Mouse (Mus musculus): Measurements from ENCODE around the gene Trit1. TPM values are rescaled to one million over a fixed set of nuclear protein-coding genes. Genes with fewer than 3 reads are reported as not detected.

The Trit1 gene
- polyA plus RNA-seq, 1 experiment from 2014 or later: 12.0 TPM

- peaks cover 17% of the 10 kb centered on the region; the same call in 1 of the 2 replicates for H3K36me3 ChIP-seq (ENCODE audit: control insufficient read depth, insufficient read depth, low read length)
- H3K27ac ChIP-seq (replicated peaks): peak overlapping the region; percentile 53
- H3K4me3 ChIP-seq (ENCODE audit: low read depth, low read length): no peak overlapping the region
- no peaks in the 10 kb centered on the region for H3K27me3 ChIP-seq (ENCODE audit: control insufficient read depth, insufficient read depth, low read length)
- no peaks in the 10 kb centered on the region for H3K9me3 ChIP-seq (ENCODE audit: control insufficient read depth, low read length)
- 75% methylated on average over 3 of the region's 3 CpGs for WGBS
- no peak overlapping the region for H3K4me2 ChIP-seq (replicated peaks; ENCODE audit: low read depth)
- DNase-seq (ENCODE audit: low spot score) (no peak), ATAC-seq (ENCODE audit: low FRiP score, low TSS enrichment) (peak; percentile 48; the same call in 1 of the 2 replicates)
- H3K4me1 ChIP-seq (replicated peaks; ENCODE audit: control insufficient read depth, insufficient read depth): no peaks in the 10 kb centered on the region
- TF ChIP-seq EP300 (optimal IDR thresholded peaks at IDR 0.05) (peak; percentile 66), CTCF (IDR thresholded peaks at IDR 0.05; ENCODE audit: low read depth) (no peak)
- H3K9ac ChIP-seq (ENCODE audit: low read length): no peak overlapping the region
These were observed 40.2 kb downstream of the Trit1 start for GRCm38 (mm10) chr4:123056560-123057109.

GRCm38 (mm10) chr4:123057957-123058356 is 41.6 kb downstream of the Trit1 start:
- Histone ChIP-seq H3K9me3 (ENCODE audit: control insufficient read depth, low read length) (no peaks in the 10 kb centered on the region), H3K27me3 (ENCODE audit: control insufficient read depth, insufficient read depth, low read length) (no peaks in the 10 kb centered on the region), H3K36me3 (ENCODE audit: control insufficient read depth, insufficient read depth, low read length) (peaks cover 17% of the 10 kb centered on the region; the same call in 1 of the 2 replicates), H3K9ac (ENCODE audit: low read length) (no peak overlapping the region), H3K4me3 (ENCODE audit: low read depth, low read length) (no peak overlapping the region), H3K4me1 (replicated peaks; ENCODE audit: control insufficient read depth, insufficient read depth) (no peaks in the 10 kb centered on the region), H3K4me2 (replicated peaks; ENCODE audit: low read depth) (no peak overlapping the region), H3K27ac (replicated peaks) (no peak overlapping the region)
- 36% methylated on average over 1 of the region's 1 CpGs for WGBS
- DNase-seq (ENCODE audit: low spot score) (no peak), ATAC-seq (ENCODE audit: low FRiP score, low TSS enrichment) (no peak)
- no peak for TF ChIP-seq CTCF (IDR thresholded peaks at IDR 0.05; ENCODE audit: low read depth)
- TF ChIP-seq EP300 (optimal IDR thresholded peaks at IDR 0.05): no peak

DNA sequence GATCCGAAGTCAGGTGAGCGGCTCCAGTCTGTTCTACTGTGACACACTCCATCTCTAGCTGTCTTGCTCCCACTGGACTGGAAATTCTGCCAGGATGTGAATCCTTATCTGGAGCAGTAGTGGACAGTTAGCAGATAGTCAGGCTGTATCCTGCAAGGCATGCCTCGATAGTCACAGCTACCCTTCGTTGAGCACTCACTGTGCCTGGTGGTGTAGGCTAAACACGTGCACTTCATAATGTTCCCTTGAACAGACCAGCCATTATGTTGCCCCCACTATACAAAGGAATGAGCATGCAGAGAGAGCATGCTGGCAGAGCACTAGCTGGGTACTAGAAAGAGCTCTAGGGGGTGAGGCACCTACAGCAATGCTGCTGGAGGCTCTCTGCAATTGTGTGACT is 45.3 kb downstream of the Trit1 start:
- Histone ChIP-seq H3K9me3 (ENCODE audit: control insufficient read depth, low read length) (no peaks in the 10 kb centered on the region), H3K27ac (replicated peaks) (no peak overlapping the region), H3K4me3 (ENCODE audit: low read depth, low read length) (no peak overlapping the region), H3K4me2 (replicated peaks; ENCODE audit: low read depth) (no peak overlapping the region), H3K9ac (ENCODE audit: low read length) (no peak overlapping the region), H3K4me1 (replicated peaks; ENCODE audit: control insufficient read depth, insufficient read depth) (no peaks in the 10 kb centered on the region), H3K27me3 (ENCODE audit: control insufficient read depth, insufficient read depth, low read length) (no peaks in the 10 kb centered on the region), H3K36me3 (ENCODE audit: control insufficient read depth, insufficient read depth, low read length) (0 out of 2 replicates have a peak, but pooled peaks cover 3% of the 10 kb centered on the region)
- ATAC-seq (ENCODE audit: low FRiP score, low TSS enrichment) (no peak), DNase-seq (ENCODE audit: low spot score) (no peak)
- 73% methylated on average over 5 of the region's 5 CpGs for WGBS
- TF ChIP-seq CTCF (IDR thresholded peaks at IDR 0.05; ENCODE audit: low read depth) (no peak), EP300 (optimal IDR thresholded peaks at IDR 0.05) (no peak)

DNA sequence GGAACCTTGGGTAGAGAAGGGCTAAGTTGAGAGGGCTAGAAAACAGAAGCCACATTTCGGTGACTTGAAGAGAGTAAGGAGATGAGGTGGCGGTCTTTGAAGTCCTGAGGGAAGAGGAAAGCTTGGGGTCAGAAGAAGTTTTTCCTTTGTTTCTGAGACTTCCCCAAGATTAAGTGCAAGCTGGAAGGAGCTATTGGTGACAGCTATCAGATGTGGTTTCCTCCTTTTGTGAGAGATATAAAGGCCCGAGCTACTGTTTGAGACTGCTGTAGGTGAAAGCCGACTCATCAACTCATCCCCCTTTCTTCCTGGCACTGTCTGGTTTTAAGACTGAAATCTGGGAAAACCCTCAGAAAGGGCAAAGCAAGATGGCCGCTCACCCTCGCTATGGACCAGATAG is 52.2 kb downstream of the Trit1 start:
- DNase-seq (ENCODE audit: low spot score): no peak
- Histone ChIP-seq H3K27me3 (ENCODE audit: control insufficient read depth, insufficient read depth, low read length) (no peaks in the 10 kb centered on the region), H3K27ac (replicated peaks) (no peak overlapping the region), H3K4me2 (replicated peaks; ENCODE audit: low read depth) (no peak overlapping the region), H3K9me3 (ENCODE audit: control insufficient read depth, low read length) (no peaks in the 10 kb centered on the region), H3K36me3 (ENCODE audit: control insufficient read depth, insufficient read depth, low read length) (no peaks in the 10 kb centered on the region), H3K4me3 (ENCODE audit: low read depth, low read length) (no peak overlapping the region), H3K4me1 (replicated peaks; ENCODE audit: control insufficient read depth, insufficient read depth) (no peaks in the 10 kb centered on the region), H3K9ac (ENCODE audit: low read length) (no peak overlapping the region)
- no peak for ATAC-seq (ENCODE audit: low FRiP score, low TSS enrichment)
- 73% methylated on average over 6 of the region's 6 CpGs for WGBS
- TF ChIP-seq CTCF (IDR thresholded peaks at IDR 0.05; ENCODE audit: low read depth): no peak
- no peak for TF ChIP-seq EP300 (optimal IDR thresholded peaks at IDR 0.05)

DNA sequence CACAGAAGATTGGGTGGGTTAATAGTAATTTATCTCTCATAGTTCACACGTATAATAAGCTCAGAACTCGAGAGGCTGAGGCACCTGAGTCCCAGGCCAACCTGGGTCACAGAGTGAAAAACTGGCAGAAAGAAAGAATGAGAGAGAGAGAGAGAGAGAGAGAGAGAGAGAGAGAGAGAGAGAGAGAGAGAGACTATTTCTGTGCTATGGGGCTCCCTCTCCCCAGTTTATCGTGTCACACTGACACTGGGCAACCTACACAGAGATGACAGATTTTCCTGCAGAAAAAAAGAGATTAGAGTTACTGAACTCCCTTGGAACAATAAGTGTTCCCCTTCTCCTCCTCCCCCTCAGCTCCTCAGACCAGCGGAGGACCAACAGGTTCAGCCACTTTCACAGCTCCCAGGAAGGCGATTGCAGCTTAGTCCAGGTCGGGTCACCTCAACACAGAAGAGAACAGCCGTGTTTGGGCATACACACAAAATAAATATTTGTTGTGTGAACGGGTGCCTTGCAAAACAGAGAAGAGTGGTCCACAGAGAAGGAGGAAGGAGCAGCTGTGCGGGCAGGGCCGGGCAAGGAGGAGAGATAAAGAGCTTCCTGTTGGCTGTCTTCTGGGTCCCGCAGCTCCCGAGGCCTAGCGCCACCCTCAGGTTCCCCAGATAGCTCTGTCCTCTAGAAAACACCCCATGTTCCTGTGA is 55.0 kb downstream of the Trit1 start:
- Histone ChIP-seq H3K27me3 (ENCODE audit: control insufficient read depth, insufficient read depth, low read length) (no peaks in the 10 kb centered on the region), H3K4me2 (replicated peaks; ENCODE audit: low read depth) (peak overlapping the region; percentile 23; the same call in 1 of the 2 replicates), H3K9ac (ENCODE audit: low read length) (no peak overlapping the region), H3K27ac (replicated peaks) (0 out of 2 replicates have a peak overlapping the region, but pooled peaks have one; percentile 13), H3K4me3 (ENCODE audit: low read depth, low read length) (no peak overlapping the region), H3K36me3 (ENCODE audit: control insufficient read depth, insufficient read depth, low read length) (no peaks in the 10 kb centered on the region), H3K4me1 (replicated peaks; ENCODE audit: control insufficient read depth, insufficient read depth) (no peaks in the 10 kb centered on the region), H3K9me3 (ENCODE audit: control insufficient read depth, low read length) (no peaks in the 10 kb centered on the region)
- peak; percentile 69 for TF ChIP-seq CTCF (IDR thresholded peaks at IDR 0.05; ENCODE audit: low read depth)
- TF ChIP-seq EP300 (optimal IDR thresholded peaks at IDR 0.05): no peak
- 6% methylated on average over 13 of the region's 13 CpGs for WGBS
- ATAC-seq (ENCODE audit: low FRiP score, low TSS enrichment) (peak; percentile 89), DNase-seq (ENCODE audit: low spot score) (peak; percentile 82)

GRCm38 (mm10) chr4:123076928-123077327 is 60.5 kb downstream of the Trit1 start:
- no peak overlapping the region for H3K4me2 ChIP-seq (replicated peaks; ENCODE audit: low read depth)
- no peaks in the 10 kb centered on the region for H3K4me1 ChIP-seq (replicated peaks; ENCODE audit: control insufficient read depth, insufficient read depth)
- H3K9ac ChIP-seq (ENCODE audit: low read length): no peak overlapping the region
- ATAC-seq (ENCODE audit: low FRiP score, low TSS enrichment) (no peak), DNase-seq (ENCODE audit: low spot score) (peak; percentile 31)
- H3K9me3 ChIP-seq (ENCODE audit: control insufficient read depth, low read length): no peaks in the 10 kb centered on the region
- no peaks in the 10 kb centered on the region for H3K27me3 ChIP-seq (ENCODE audit: control insufficient read depth, insufficient read depth, low read length)
- no peaks in the 10 kb centered on the region for H3K36me3 ChIP-seq (ENCODE audit: control insufficient read depth, insufficient read depth, low read length)
- WGBS: 38% methylated on average over 8 of the region's 8 CpGs
- no peak for TF ChIP-seq EP300 (optimal IDR thresholded peaks at IDR 0.05)
- no peak for TF ChIP-seq CTCF (IDR thresholded peaks at IDR 0.05; ENCODE audit: low read depth)
- H3K27ac ChIP-seq (replicated peaks): no peak overlapping the region; the same call in 1 of the 2 replicates
- no peak overlapping the region for H3K4me3 ChIP-seq (ENCODE audit: low read depth, low read length)

Measured in stomach, postnatal 0 days (tissue).